Mouse (Mus musculus): ENCODE results near the gene Rasgrp3.
"Not testable (repeated sequence)": the region's sequence is repeated elsewhere in the genome, so short reads cannot be mapped to it uniquely, and the experiment has no call there.

Gene Rasgrp3

DNA sequence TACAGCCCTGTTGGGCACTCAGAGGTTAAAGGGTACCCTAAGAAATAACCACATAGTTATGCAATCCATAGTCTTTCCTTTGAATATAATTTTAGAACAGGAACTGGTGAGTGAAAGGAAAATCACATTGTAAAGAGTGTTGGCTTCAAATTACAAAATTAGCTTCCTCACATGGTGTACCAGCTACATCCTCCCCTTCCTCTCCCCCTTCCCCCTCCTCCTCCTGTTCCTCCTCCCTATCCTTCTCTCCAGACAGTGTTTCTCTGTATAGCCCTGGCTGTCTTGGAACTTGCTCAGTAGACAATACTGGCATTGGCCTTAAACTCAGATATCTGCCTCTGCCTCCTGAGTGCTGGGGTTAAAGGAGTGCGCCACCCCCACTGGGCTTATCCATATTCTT is 26.1 kb downstream of the Rasgrp3 start:
- in situ Hi-C loops (cut with MseI, MboI): no loop called here

DNA sequence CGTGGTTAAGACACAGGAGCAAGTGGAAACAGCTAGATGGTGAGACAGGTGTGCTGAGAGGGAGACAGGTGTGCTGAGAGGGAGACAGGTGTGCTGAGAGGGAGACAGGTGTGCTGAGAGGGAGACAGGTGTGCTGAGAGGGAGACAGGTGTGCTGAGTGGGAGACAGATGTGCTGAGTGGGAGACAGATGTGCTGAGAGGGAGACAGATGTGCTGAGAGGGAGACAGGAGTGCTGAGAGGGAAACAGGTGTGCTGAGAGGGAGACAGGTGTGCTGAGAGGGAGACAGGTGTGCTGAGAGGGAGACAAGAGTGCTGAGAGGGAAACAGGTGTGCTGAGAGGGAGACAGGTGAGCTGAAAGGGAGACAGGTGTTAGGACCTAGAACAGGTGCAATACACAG is 27.5 kb downstream of the Rasgrp3 start:
- in situ Hi-C loops (cut with MseI, MboI): not testable (repeated sequence)

- in situ Hi-C loops (cut with MseI, MboI): no loop called here
These were observed 27.9 kb downstream of the Rasgrp3 start for GRCm38 (mm10) chr17:75463645-75464044.

DNA sequence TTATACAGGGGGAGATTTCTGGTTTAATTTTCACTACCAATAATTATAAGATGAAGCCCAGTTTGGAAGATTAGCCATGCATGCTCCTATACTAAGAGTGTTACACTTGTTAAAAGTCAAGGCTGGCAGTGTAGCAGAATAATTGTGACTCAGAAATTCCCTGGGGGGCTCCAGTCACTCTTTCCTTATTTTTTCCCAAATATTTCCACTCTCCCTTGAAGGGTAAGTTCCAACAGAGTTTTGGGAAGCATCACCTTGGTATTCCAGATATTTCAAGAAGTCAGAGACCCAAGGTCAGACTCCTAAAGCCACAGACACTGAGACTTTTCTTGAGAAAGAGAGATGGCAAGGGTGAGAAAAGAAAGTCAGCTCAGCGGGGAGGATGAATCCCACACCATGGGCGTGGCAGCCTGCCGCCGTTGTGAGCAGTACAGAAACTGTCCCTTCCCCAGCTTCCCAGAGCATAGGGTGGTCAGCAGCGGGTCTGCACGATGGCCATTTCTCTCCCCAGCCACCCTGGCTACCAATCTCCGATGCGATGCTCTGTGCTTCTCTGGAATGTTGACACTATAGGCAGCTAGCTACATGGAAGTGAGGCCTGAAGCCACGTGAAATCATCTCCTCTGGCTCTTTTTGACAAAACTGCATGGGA is 28.8 kb downstream of the Rasgrp3 start:
- in situ Hi-C loops (cut with MseI, MboI): no loop called here

DNA sequence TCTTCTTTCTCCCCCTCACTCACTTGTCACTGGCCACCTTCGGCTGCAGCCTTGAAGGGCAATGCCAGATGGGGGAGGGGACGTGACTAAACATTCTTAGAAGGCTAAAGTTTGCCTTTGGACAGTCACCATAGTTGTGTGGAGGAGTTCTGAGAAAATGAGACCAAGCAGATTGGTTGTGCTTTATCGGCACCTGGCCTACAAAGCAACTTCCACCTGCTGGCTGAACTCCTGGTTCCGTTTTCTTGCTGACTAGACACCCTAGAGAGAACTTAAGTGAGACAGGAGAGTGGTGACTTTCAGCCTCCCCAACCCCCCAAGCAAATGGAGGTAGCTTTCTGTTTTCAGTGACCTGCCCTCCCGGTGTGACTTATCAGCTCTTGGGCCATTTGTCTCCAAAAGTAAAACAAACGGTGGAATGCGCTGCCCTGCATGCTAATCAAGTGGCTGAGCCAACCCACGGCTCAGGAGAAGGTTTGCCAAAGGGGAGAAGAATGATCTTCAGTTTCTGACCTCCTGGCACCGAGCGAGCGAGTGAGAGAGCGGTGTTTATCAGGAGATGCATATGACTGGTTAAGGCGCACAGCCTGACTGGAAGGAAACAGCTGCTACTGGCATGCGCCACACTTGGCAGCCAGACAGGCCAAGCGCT is 29.4 kb downstream of the Rasgrp3 start:
- in situ Hi-C loops (cut with MseI, MboI): no loop called here

GRCm38 (mm10) chr17:75465635-75465997 is 29.9 kb downstream of the Rasgrp3 start:
- in situ Hi-C loops (cut with MseI, MboI): no loop called here

DNA sequence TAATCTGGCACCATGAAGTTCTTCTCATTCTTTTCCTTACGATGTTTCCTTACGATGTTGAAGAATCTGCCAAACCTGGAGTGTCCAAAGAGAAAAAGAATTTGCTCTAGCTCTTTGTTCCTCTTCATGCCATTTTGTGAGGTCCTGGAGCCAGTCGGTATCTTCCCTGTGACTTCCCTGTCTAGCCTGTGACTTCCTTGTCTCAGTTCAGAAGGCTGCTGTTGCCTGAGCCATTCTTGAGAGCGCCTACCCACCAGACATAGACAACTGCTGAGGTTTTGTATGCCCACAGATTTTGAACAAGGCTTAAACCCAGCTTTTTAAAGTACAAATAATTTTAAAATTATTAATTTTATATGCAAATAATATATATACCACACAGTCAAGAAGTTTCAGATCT is 31.3 kb downstream of the Rasgrp3 start:
- in situ Hi-C loops (cut with MseI, MboI): no loop called here

DNA sequence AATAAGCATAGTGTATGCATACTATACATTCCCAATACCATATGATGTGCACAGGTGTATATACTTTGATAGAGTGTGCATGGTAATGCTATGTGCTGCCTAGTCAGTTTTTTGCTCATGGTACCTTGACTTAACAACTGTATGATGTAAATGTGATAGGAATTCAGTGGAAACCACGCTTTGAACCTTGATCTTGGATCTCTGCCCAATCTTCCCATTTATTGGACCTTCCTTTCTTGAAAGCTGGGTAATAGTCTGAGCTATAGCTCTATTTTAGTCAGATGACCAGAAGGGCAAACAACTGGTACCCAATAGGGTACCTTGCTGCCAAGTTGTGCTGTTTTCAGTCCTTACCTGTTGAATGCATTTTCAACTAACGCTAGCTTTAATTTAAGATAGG is 31.8 kb downstream of the Rasgrp3 start:
- in situ Hi-C loops (cut with MseI, MboI): no loop called here

DNA sequence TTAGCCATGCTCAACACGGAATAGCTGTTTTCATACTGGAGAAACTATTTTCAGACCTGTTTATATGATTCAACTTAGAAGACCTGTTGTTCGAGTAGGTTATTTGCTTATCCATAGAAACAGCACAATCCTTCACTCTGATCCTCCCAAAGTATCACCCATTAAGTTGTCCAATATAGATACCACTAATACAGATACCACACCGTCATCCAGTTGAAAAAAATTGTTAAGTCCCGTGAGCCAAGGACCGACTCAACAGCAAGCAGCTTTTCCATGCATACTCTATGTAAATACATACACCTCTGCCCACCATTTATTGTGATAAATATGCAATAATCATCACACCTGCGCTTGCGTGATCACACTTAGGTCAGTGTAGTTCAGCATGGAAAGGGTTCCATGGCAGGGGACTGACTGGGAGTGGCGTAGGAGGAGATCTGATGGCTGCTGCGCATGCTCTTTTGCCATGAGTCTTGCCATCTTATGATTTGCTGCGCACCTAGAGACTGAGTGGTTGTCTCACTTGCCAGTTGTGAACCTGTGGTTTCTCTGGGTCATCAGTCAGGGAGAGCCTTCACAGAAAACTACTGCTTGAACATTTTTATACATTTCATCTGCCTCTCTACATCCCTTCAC is 32.9 kb downstream of the Rasgrp3 start:
- in situ Hi-C loops (cut with MseI, MboI): no loop called here

DNA sequence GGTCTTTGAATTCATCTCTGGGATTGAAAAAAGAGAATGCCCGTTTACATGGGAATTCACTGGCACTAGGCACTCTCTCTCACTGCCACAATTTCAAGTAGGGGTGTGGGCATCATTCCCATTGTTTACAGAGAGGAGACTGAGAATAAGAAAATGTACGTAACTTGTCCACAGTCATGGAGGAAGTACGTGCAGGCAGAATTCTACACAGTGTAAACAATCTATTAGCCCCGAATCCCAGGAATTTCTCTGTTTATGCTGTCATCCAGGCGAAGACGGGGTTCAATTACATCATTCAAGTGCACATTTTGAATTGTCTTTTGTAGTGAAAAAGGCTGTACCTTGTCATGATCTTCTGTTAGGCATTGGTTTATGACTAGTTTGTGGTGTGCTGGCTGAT is 34.6 kb downstream of the Rasgrp3 start:
- in situ Hi-C loops (cut with MseI, MboI): no loop called here

DNA sequence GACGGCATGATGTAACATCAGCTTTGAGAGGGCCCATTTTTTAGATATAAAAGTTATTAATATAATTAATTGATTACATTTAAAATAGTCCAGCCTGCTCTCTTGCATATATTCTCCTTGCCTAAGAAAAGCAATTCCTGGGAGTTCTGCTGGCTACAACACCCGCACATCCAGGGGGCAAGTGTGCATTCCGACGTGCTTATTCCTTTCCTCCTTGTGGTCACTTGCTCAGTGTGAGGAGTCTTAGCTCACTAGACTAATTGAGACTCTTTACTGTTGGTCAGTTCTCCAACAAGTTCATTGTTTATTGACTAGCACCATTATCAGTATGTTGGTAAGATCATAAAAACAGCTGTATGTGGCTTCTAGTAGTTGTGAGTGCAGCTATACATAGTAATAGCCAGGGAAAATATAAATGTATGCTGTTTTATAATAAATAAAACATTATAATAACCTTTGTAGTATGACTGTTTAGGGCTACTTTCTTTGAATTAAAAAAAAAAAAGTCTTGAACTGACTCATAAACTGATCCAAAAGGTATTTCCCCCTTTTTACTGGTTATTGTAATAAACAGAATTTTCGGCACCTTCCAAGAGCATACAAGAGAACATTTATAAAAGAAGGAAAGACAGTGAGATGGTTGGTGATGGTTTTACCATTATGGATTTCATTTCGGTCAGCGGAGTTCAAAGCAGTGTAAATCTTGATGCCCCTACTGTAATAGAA is 35.4 kb downstream of the Rasgrp3 start:
- in situ Hi-C loops (cut with MseI, MboI): no loop called here

DNA sequence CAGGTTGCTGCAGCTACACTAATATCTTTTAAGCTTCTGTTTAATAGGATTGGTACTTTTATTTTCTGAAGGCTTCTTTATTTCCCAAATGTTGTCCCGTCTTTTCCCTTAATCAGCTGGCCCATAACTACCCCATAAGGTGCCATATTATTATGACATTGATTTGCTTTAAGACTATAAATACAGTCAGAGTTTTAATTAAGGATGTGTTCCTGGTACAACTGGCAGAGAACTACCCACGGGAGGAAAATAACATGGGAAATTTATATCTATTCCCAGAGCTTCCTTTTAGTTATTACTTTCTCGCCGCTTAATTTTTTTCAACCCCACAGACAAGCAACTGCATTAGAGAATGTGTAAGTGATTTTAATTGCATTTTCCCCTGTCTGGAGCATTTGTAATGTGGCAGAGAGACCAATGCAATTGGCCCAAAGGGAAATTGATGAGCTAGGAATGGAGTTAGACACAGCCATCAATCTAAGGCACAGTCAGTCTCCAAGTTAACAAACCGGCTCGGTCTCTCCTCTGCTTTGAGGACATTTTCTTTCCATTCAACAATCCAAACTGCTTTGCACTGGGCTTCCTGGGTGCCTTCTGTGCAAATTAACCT is 36.1 kb downstream of the Rasgrp3 start:
- in situ Hi-C loops (cut with MseI, MboI): no loop called here

GRCm38 (mm10) chr17:75472379-75472778 is 36.7 kb downstream of the Rasgrp3 start:
- in situ Hi-C loops (cut with MseI, MboI): no loop called here

DNA sequence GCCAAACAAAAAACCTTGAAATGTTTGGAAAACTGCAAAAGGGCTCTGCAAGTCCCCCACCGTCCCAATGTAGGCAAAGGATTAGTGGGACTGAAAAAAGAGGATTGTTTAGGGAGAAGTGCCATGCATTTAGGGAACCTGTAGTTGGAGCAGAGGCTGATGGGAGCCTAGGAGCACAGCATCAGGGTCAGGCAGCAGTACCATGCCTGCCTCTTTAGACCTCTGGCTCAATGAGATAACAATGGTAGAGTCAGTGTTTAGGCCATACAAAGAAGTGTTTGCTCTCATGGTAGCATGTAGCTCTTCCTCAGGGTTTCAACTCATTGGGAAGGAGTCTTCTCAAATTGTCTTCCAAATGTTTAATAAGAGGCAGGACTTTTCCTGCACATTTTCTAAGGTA is 40.3 kb downstream of the Rasgrp3 start:
- in situ Hi-C loops (cut with MseI, MboI): no loop called here

GRCm38 (mm10) chr17:75476736-75477416 is 41.2 kb downstream of the Rasgrp3 start:
- in situ Hi-C loops (cut with MseI, MboI): no loop called here

- in situ Hi-C loops (cut with MseI, MboI): no loop called here
These were observed 42.0 kb downstream of the Rasgrp3 start for GRCm38 (mm10) chr17:75477655-75478054.

DNA sequence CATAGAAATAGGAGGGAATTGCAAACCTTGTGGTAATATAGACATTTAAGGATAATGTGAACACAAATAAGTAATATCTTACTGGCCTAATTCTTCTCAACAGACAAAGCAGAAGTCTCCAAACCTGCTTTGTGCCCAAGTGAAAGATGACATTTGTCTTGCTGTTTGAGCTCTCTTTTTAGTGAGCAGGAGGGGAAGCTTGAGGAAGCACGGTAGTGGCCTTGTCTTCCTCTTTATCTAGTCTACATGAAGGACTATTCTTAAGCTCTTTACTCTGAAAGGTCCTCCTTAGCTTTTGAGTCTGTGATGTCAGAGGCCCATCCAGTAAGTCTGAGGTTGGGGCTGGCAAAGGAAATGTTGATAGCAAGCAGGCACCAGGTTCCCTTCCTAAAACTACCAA is 43.1 kb downstream of the Rasgrp3 start:
- in situ Hi-C loops (cut with MseI, MboI): no loop called here

GRCm38 (mm10) chr17:75479663-75480062 is 44.0 kb downstream of the Rasgrp3 start:
- in situ Hi-C loops (cut with MseI, MboI): no loop called here

GRCm38 (mm10) chr17:75480379-75480778 is 44.7 kb downstream of the Rasgrp3 start:
- in situ Hi-C loops (cut with MseI, MboI): no loop called here

DNA sequence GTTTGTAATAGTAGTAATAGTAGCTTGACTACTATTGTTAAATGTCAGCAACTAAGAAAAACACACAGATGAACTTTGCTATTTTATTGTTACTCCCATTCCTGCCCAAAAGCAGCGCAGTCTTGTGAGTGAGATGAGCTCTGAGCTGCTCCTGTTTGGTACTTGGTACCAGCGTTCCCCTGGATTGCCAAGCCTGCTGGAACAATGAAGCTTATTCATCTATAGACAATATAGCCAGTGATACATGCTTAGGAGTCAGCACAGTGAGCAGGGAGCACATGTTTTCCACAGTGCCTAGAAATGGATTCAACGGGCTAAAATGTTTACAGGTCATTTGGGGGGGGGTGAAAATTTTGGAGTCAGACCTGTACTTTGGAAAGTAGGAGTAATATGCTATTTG is 50.5 kb downstream of the Rasgrp3 start:
- in situ Hi-C loops (cut with MseI, MboI): no loop called here

DNA sequence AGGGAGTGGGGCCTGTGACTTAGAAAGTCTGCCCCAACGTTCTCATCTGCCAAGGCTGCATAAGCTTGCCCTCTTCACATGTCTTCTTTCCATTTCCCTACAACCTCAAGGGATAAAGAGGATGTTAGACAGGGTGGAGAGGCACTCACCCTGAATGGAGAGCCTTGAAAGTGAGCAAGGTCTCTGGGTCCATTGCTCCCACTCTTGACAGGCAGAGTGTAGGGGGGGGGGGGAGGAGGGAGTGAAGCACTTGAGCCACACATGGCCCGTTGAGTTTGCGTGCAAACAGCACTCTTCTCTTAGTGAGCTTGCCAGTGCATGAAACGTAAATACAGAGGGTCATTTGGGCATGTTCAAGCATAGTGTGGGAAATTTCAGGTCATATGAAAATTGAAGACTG is 59.5 kb downstream of the Rasgrp3 start:
- in situ Hi-C loops (cut with MseI, MboI): no loop called here

DNA sequence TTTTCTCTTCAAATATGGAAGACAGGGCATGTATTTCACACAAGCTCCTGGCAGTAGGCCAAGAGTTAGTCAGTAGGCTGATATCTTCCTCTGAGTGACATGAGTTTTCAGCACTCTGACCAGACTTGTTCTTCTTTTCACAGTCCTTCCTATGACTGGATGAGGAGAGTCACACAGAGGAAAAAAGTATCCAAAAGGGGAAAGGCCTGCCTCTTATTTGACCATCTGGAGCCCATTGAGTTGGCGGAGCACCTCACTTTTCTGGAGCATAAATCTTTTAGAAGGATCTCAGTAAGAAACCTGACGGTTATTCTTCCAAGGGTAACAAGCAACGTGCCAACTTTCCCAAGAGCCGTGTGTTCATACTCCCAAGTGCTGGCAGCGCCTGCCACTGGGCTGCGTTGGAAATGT is 62.5 kb downstream of the Rasgrp3 start:
- in situ Hi-C loops (cut with MseI, MboI): no loop called here
